Mouse (Mus musculus) layer of hippocampus, adult 18-20 months (tissue): ENCODE data around the gene Tmprss3. TPM values are rescaled to one million over a fixed set of nuclear protein-coding genes. Genes with fewer than 3 reads are reported as not detected.

Experiments used
- DNase-seq, 2 experiments: peaks; one replicate each; pipeline ENCODE4 v3.0.0; 2022; ENCODE audit warnings: low spot score in 2 of 2
- total RNA-seq, 2 experiments: library from RNA; stranded (reverse); gene quantifications; 2 replicates each; pipeline ENCODE4 v1.2.3; 2021

Tmprss3 gene
- total RNA-seq, 2 experiments from 2014 or later: not detected

DNA sequence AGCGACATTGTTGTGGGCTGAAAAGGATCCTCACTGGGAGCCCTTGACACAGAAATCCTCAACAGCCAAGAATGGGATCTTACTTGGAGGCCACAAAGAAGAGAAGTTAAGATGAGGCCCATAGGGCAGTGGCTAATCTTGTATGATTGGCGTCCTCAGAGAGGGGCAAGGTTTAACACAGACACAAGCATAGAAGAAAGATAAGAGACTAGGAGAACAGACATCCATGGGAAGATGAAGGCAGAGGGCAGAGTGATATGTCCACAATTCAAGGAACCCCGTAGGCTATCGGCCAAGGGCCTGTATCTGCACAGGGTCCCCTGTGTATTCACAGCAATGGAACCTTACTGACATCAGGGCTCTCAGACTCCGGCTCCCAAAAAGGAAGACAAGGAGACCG, 3.6 kb downstream of the Tmprss3 start:
- no peak for DNase-seq

- DNase-seq: no peak
Measured at GRCm38 (mm10) chr17:31193360-31193759, 5.4 kb downstream of the Tmprss3 start.

DNA sequence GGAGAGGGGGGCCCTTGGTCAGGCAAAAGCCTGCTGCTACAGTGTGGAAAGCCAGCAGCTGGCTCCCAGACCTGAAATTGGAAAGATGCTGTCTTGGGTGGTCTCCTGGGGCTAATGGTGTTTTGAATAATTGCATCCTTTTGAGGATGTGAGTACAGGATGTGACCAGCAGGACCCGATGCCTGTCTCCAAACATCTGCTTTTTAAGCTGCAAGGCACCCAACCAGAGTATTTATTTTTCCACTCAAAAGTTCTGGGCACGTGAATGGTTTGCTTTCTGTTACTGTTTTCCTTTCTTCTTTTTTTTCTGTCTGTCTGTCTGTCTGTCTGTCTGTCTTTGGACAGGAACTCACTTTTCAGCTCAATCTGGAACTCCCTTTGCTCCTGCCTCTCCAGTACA, 6.1 kb downstream of the Tmprss3 start:
- DNase-seq: no peak

GRCm38 (mm10) chr17:31191825-31192224, 7.0 kb downstream of the Tmprss3 start:
- no peak for DNase-seq

DNA sequence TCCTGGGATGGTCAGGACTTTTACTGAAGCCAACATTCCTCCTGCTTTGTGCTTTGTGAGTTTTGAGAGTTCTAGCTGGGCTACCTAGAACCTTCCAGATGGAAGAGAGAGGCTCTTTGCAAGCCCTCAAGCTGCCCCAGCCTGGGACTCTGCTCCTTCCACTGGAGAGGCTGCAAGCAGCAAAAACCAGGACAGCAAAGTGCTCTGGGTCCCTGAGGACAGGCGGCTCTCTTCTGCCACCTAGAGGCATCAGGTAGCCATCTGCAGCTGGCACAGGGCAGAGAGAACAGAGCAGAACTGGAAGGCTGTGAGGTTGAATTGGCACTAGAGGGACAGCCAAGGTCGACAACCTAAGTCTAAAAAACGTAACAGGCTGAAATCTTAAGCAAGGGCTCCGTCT, 11.4 kb downstream of the Tmprss3 start:
- DNase-seq: peak; percentile 32 to 84

- DNase-seq: no peak
Measured at GRCm38 (mm10) chr17:31184269-31184990, 14.3 kb downstream of the Tmprss3 start.

- DNase-seq: peak; percentile 35 to 50
Measured at GRCm38 (mm10) chr17:31183180-31183974, 15.4 kb downstream of the Tmprss3 start.

- no peak for DNase-seq
Measured at GRCm38 (mm10) chr17:31181490-31181889, 17.3 kb downstream of the Tmprss3 start.

DNA sequence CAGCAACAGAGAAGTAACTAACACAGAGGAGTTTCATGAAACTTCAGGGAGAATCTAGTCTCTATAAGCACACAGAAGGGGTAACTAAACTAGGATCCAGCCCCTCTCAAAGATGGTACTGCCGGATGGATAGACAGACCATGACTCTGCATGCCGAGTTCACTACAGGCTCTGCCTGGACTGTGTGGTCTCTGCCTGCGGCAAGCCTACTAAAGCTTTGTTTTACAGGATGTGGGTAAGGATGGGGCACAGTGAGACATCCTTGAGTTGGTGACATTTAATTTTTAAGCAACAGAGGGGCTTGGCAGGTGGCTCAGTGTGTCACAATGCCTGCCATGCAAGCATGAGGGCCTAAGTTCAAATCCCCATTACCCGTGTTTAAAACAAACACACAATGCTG, 22.5 kb downstream of the Tmprss3 start:
- DNase-seq: no peak

GRCm38 (mm10) chr17:31169796-31170195, 29.0 kb downstream of the Tmprss3 start:
- no peak for DNase-seq

- DNase-seq: no peak
Measured at GRCm38 (mm10) chr17:31165127-31165526, 33.6 kb downstream of the Tmprss3 start, which contains the start of gene Tff1. Gene Tff1, minus strand, starts transcription at chr17:31165277.

DNA sequence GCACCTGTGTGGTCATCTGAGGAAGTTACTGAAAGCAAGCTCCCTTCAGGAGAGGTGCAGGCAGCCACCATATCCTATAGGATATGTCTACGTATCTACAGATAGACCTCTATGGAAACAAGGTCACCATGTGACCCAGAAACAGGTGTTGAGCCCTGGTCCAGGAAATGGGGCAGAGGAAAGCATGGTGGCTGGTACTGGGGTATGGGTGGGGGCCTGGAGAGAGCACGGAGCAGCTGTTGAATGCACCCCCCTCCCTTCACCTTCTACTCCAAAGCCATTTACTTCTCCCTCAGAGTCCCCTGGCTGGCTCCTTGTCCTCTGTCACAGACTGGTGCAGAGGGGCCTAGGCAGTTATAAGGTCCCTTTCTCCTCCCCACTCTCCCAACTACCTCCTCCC, 35.0 kb downstream of the Tmprss3 start:
- DNase-seq: no peak

GRCm38 (mm10) chr17:31162607-31163006, 36.2 kb downstream of the Tmprss3 start:
- no peak for DNase-seq

DNA sequence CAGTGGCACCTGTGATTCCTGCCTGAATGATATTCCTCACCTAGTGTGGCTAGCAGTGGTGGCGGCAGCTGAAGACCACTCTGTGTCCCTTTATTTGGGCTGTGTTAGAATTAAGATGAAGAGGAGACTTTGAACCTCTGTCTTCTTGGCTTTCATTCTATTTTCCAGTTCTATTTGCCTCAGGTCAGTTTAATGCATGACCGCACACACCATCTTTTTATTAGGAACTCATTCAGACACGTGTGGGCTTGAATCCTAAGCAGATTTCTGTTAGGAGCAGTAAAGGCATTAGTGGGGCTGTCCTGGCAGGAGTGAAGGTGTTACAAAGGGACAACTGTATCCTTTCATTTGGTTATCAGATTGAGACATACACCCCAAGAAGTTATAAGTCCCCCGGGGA, 38.5 kb downstream of the Tmprss3 start:
- DNase-seq: no peak

GRCm38 (mm10) chr17:31157921-31158320, 40.9 kb downstream of the Tmprss3 start:
- no peak for DNase-seq

DNA sequence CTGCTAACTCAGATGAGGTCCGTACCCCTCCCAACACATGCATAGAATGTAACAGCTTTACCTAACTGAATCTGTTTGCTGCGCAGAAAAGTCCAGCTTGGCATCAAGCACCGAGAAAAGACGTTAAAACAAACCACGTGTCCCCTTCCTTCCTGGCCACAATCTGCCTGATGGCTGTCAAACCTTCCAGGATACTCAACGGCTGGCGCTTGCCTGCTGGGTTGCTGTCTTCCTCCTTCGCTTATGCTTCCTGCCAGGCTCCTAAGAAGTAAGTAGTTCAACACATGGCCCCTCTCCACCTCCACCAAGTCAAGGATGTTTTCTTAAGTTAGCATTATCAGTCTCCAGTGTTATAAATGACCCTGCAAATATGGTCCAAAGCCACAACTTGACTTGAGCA, 45.0 kb downstream of the Tmprss3 start:
- DNase-seq: no peak

GRCm38 (mm10) chr17:31152966-31153499, 45.7 kb downstream of the Tmprss3 start:
- DNase-seq: no peak

DNA sequence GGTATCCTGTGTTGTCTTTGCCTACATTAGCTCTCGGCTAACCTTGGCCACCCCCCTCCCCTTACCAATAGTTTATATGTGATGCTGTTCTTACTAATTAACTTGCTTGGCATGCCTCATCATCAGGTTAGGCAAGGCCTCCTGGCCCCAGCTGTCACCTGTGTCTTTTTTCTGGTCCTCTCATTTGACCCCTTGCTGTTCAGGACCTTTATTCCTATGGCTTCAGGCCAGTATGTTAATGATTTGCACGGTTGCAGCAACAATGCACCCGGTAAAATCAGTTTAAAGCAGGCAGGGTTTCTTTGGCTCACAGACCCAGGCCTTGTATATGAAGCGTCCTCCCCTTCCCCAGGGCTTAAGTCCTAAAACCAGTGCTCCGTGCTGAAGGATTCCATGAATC, 46.3 kb downstream of the Tmprss3 start:
- DNase-seq: no peak

DNA sequence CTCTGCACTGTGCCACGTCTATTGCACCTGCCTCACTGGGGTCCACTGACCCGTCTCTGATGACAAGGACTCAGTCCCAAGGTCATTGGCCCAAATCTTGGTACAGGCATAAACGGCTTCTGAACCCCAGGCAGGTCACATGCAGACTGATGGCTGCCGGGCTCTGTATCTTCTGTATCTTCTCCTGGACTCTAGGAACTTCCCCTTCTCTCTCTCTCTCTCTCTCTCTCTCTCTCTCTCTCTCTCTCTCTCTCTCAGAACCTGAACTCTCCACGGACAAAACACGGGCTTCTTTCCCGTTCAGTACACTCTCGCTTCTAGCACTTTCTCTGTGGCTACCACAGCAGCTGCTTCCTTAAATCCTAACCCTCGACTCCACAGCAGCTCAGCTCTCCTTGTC, 52.8 kb downstream of the Tmprss3 start:
- no peak for DNase-seq

- no peak for DNase-seq
Measured at GRCm38 (mm10) chr17:31144040-31145037, 54.4 kb downstream of the Tmprss3 start, which contains the start of gene Tff2. Gene Tff2, minus strand, starts transcription at chr17:31144282.

- DNase-seq: no peak
Measured at GRCm38 (mm10) chr17:31142116-31142515, 56.7 kb downstream of the Tmprss3 start.
